Mouse (Mus musculus): ENCODE data around the gene AI467606. TPM values are rescaled to one million over a fixed set of nuclear protein-coding genes. Genes with fewer than 3 reads are reported as not detected.
"Not testable (repeated sequence)": the region's sequence is repeated elsewhere in the genome, so short reads cannot be mapped to it uniquely, and the experiment has no call there.

The AI467606 gene
- polyA plus RNA-seq, 1 experiment from 2014 or later = 2.2 TPM

DNA sequence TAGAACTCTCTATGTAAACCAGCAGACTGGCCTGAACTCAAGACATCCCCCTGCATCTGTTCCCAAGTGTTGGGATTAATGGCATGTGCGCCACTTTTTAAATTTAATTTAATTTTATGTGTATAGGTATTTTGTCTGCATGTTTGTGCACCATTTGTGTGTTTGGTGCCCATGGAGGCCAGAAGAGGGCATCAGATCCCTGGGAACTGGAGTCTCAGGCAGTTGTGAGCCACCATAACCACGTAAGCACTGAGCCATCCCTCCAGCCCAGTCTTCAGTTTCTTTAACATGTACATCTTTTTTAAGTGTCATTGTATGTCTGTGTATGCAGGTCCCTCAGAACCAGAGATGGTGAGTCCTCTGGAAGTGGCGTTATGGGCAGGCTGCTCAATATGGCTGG lies 13.5 kb upstream of the AI467606 start:
- H3K27ac ChIP-seq (ENCODE audit: low read depth, low read length) = no peak overlapping the region
- H3K4me1 ChIP-seq (ENCODE audit: control insufficient read depth, insufficient read depth, low read depth, low read length) = no peaks in the 10 kb centered on the region
- no peak overlapping the region for H3K4me2 ChIP-seq (ENCODE audit: low read length)
- no peak for ATAC-seq
- no peaks in the 10 kb centered on the region for H3K9me3 ChIP-seq (ENCODE audit: control insufficient read depth, low read length)
- WGBS = 84% methylated on average over 3 of the region's 3 CpGs
- H3K4me3 ChIP-seq (ENCODE audit: low read length) = no peak overlapping the region
- H3K36me3 ChIP-seq (ENCODE audit: control insufficient read depth, insufficient read depth, low read length) = no peaks in the 10 kb centered on the region
- H3K27me3 ChIP-seq (replicated peaks; ENCODE audit: control insufficient read depth, insufficient read depth, low read length) = no peaks in the 10 kb centered on the region
- H3K9ac ChIP-seq (ENCODE audit: low read depth, low read length) = no peak overlapping the region

DNA sequence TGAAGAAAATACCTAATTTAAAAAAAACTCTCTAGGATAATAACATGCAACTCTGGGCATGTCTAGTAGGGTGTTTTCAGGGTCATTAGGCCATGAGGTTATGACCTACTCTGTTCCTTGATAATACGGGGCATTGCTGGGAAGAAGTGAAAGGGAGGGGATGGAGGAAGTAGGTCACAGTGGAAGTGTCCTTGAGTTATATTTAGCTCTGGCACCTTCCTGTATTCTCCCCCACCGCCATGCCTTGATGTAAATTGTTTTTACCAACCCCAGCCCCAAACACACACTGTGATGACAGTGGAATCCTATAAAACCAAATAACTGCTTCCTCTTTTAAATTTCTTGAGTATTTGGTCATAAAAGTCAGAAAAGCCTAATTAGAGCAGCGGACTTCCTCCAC lies 11.1 kb upstream of the AI467606 start:
- WGBS = 63% methylated on average over 3 of the region's 3 CpGs
- H3K4me1 ChIP-seq (ENCODE audit: control insufficient read depth, insufficient read depth, low read depth, low read length) = no peaks in the 10 kb centered on the region
- no peak for ATAC-seq

DNA sequence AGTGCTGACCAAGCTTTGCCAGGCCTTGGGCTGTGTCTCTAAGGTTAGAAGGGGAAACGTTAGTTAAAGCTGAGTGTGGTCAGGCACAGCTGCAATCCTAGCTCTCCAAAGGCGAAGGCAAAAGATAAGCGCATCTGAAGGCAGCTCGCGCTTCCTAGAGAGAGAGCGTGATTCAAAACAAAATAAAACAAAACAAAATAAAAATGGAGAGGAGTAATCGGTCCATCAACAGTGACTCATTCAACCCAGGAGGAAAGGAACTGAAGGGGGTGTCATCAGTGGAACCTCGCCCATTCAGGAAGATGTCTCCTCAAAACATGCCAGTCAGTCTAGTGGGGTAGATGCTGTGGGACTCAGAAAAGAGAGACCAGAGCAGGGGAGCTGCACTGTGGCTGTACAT lies 8.9 kb upstream of the AI467606 start:
- Histone ChIP-seq H3K27ac (ENCODE audit: low read depth, low read length) (no peak overlapping the region), H3K4me1 (ENCODE audit: control insufficient read depth, insufficient read depth, low read depth, low read length) (no peaks in the 10 kb centered on the region), H3K4me3 (ENCODE audit: low read length) (no peak overlapping the region), H3K27me3 (replicated peaks; ENCODE audit: control insufficient read depth, insufficient read depth, low read length) (no peaks in the 10 kb centered on the region), H3K9ac (ENCODE audit: low read depth, low read length) (no peak overlapping the region), H3K36me3 (ENCODE audit: control insufficient read depth, insufficient read depth, low read length) (no peaks in the 10 kb centered on the region), H3K4me2 (ENCODE audit: low read length) (no peak overlapping the region), H3K9me3 (ENCODE audit: control insufficient read depth, low read length) (no peaks in the 10 kb centered on the region)
- ATAC-seq = no peak
- 85% methylated on average over 8 of the region's 8 CpGs for WGBS

More for the DNA sequence above, 11.1 kb upstream of the AI467606 start:
- no peaks in the 10 kb centered on the region for H3K27me3 ChIP-seq (replicated peaks; ENCODE audit: control insufficient read depth, insufficient read depth, low read length)
- no peak overlapping the region for H3K9ac ChIP-seq (ENCODE audit: low read depth, low read length)
- H3K9me3 ChIP-seq (ENCODE audit: control insufficient read depth, low read length) = no peaks in the 10 kb centered on the region
- no peak overlapping the region for H3K4me2 ChIP-seq (ENCODE audit: low read length)
- no peak overlapping the region for H3K4me3 ChIP-seq (ENCODE audit: low read length)
- no peaks in the 10 kb centered on the region for H3K36me3 ChIP-seq (ENCODE audit: control insufficient read depth, insufficient read depth, low read length)
- H3K27ac ChIP-seq (ENCODE audit: low read depth, low read length) = no peak overlapping the region

- no peaks in the 10 kb centered on the region for H3K36me3 ChIP-seq (ENCODE audit: control insufficient read depth, insufficient read depth, low read length)
- no peaks in the 10 kb centered on the region for H3K4me1 ChIP-seq (ENCODE audit: control insufficient read depth, insufficient read depth, low read depth, low read length)
- 70% methylated on average over 2 of the region's 2 CpGs for WGBS
- no peak overlapping the region for H3K4me3 ChIP-seq (ENCODE audit: low read length)
- no peak overlapping the region for H3K4me2 ChIP-seq (ENCODE audit: low read length)
- no peak overlapping the region for H3K9ac ChIP-seq (ENCODE audit: low read depth, low read length)
- H3K9me3 ChIP-seq (ENCODE audit: control insufficient read depth, low read length) = no peaks in the 10 kb centered on the region
- H3K27me3 ChIP-seq (replicated peaks; ENCODE audit: control insufficient read depth, insufficient read depth, low read length) = no peaks in the 10 kb centered on the region
- no peak overlapping the region for H3K27ac ChIP-seq (ENCODE audit: low read depth, low read length)
- no peak for ATAC-seq
Measured at GRCm38 (mm10) chr7:127082995-127083394, 8.2 kb upstream of the AI467606 start.

GRCm38 (mm10) chr7:127083689-127084088 lies 7.5 kb upstream of the AI467606 start:
- Histone ChIP-seq H3K4me3 (ENCODE audit: low read length) (no peak overlapping the region), H3K36me3 (ENCODE audit: control insufficient read depth, insufficient read depth, low read length) (no peaks in the 10 kb centered on the region), H3K9me3 (ENCODE audit: control insufficient read depth, low read length) (no peaks in the 10 kb centered on the region), H3K9ac (ENCODE audit: low read depth, low read length) (no peak overlapping the region), H3K27me3 (replicated peaks; ENCODE audit: control insufficient read depth, insufficient read depth, low read length) (no peaks in the 10 kb centered on the region), H3K27ac (ENCODE audit: low read depth, low read length) (no peak overlapping the region), H3K4me2 (ENCODE audit: low read length) (no peak overlapping the region), H3K4me1 (ENCODE audit: control insufficient read depth, insufficient read depth, low read depth, low read length) (no peaks in the 10 kb centered on the region)
- WGBS = 85% methylated on average over 4 of the region's 4 CpGs
- ATAC-seq = no peak

GRCm38 (mm10) chr7:127084794-127085193 lies 6.4 kb upstream of the AI467606 start:
- Histone ChIP-seq H3K9ac (ENCODE audit: low read depth, low read length) (no peak overlapping the region), H3K9me3 (ENCODE audit: control insufficient read depth, low read length) (no peaks in the 10 kb centered on the region), H3K27ac (ENCODE audit: low read depth, low read length) (no peak overlapping the region), H3K36me3 (ENCODE audit: control insufficient read depth, insufficient read depth, low read length) (no peaks in the 10 kb centered on the region), H3K4me2 (ENCODE audit: low read length) (no peak overlapping the region), H3K4me1 (ENCODE audit: control insufficient read depth, insufficient read depth, low read depth, low read length) (peaks cover 5% of the 10 kb centered on the region), H3K4me3 (ENCODE audit: low read length) (no peak overlapping the region), H3K27me3 (replicated peaks; ENCODE audit: control insufficient read depth, insufficient read depth, low read length) (no peaks in the 10 kb centered on the region)
- ATAC-seq = no peak
- 90% methylated on average over 2 of the region's 2 CpGs for WGBS

DNA sequence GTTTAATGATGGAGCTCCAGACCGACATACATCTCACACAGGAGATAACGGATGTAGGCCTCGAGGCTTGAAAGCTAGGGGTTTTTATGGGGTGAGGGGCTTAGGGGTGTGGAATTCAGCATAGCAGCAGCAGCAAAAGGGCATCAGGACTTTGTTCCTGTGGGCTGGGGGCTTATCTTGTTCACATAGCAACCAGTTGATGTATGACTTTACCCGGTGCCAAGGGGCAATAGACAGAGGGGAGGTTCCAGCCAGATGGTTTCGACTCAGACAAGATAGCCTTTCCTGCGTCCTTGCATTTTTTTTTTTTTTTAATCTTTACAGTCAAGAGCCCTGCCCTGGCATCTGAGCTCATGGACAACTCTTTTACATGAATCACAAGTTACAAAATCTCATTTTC lies 5.4 kb upstream of the AI467606 start:
- WGBS = 78% methylated on average over 6 of the region's 6 CpGs
- not testable (repeated sequence) for ATAC-seq

GRCm38 (mm10) chr7:127087278-127088010 lies 3.7 kb upstream of the AI467606 start, which contains the start of gene Zg16:
Zg16 (minus strand) TSS chr7:127087328.
- ATAC-seq = not testable (repeated sequence)

More for the DNA sequence above, 5.4 kb upstream of the AI467606 start:
- H3K9me3 ChIP-seq (ENCODE audit: control insufficient read depth, low read length); H3K4me2 ChIP-seq (ENCODE audit: low read length); H3K27ac ChIP-seq (ENCODE audit: low read depth, low read length); H3K36me3 ChIP-seq (ENCODE audit: control insufficient read depth, insufficient read depth, low read length); H3K4me3 ChIP-seq (ENCODE audit: low read length); H3K4me1 ChIP-seq (ENCODE audit: control insufficient read depth, insufficient read depth, low read depth, low read length); H3K27me3 ChIP-seq (replicated peaks; ENCODE audit: control insufficient read depth, insufficient read depth, low read length); H3K9ac ChIP-seq (ENCODE audit: low read depth, low read length): not testable (repeated sequence)

DNA sequence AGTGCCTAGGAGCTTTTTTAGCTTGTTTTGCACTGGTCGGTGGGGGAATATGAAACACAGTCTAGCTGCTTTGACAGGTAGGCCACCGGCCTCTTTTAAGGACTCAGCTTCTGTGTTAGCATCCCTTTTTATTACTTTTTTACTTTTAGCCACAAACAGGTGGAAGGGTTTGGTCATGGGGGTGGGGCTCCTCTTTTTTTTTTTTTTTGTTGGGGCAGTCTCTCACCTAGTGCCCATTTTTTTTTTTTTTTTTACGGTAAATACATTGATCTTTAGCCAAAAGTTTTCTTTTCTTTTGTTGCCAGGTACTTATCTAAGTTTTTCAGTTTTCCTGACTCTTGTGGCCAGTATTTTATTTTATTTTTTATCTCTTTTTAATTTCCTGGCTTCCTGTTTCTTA lies 3.1 kb upstream of the AI467606 start:
- no peaks in the 10 kb centered on the region for H3K27me3 ChIP-seq (replicated peaks; ENCODE audit: control insufficient read depth, insufficient read depth, low read length)
- H3K9ac ChIP-seq (ENCODE audit: low read depth, low read length) = no peak overlapping the region
- H3K4me3 ChIP-seq (ENCODE audit: low read length) = no peak overlapping the region
- H3K9me3 ChIP-seq (ENCODE audit: control insufficient read depth, low read length) = no peaks in the 10 kb centered on the region
- no peak overlapping the region for H3K4me2 ChIP-seq (ENCODE audit: low read length)
- H3K4me1 ChIP-seq (ENCODE audit: control insufficient read depth, insufficient read depth, low read depth, low read length) = peaks cover 5% of the 10 kb centered on the region
- 89% methylated on average over 3 of the region's 3 CpGs for WGBS
- no peak for ATAC-seq
- no peak overlapping the region for H3K27ac ChIP-seq (ENCODE audit: low read depth, low read length)
- no peaks in the 10 kb centered on the region for H3K36me3 ChIP-seq (ENCODE audit: control insufficient read depth, insufficient read depth, low read length)

More at GRCm38 (mm10) chr7:127087278-127088010, 3.7 kb upstream of the AI467606 start, which contains the start of gene Zg16:
- 90% methylated on average over 6 of the region's 6 CpGs for WGBS
- not testable (repeated sequence) for H3K4me2 ChIP-seq (ENCODE audit: low read length); H3K27ac ChIP-seq (ENCODE audit: low read depth, low read length); H3K36me3 ChIP-seq (ENCODE audit: control insufficient read depth, insufficient read depth, low read length); H3K9me3 ChIP-seq (ENCODE audit: control insufficient read depth, low read length); H3K4me1 ChIP-seq (ENCODE audit: control insufficient read depth, insufficient read depth, low read depth, low read length); H3K27me3 ChIP-seq (replicated peaks; ENCODE audit: control insufficient read depth, insufficient read depth, low read length); H3K9ac ChIP-seq (ENCODE audit: low read depth, low read length); H3K4me3 ChIP-seq (ENCODE audit: low read length)
